Mouse (Mus musculus): ENCODE data around the gene Hsd11b2.

GRCm38 (mm10) chr8:105514194-105514593 lies 4.4 kb upstream of the Hsd11b2 start:
- no peak for TF ChIP-seq CTCF (IDR thresholded peaks at IDR 0.05; ENCODE audit: insufficient read depth, low read length)
- no peak for TF ChIP-seq POLR2A (IDR thresholded peaks at IDR 0.05; ENCODE audit: borderline replicate concordance, extremely low read depth, low read depth, low read length)
